Mouse (Mus musculus) limb, embryonic 10.5 days (tissue): ENCODE data around the gene Cbfa2t3. TPM values are rescaled to one million over a fixed set of nuclear protein-coding genes. Genes with fewer than 3 reads are reported as not detected.
"Not testable (repeated sequence)": the region's sequence is repeated elsewhere in the genome, so short reads cannot be mapped to it uniquely, and the experiment has no call there.

ENCODE experiments used
- DNase-seq: peaks from one replicate; pipeline ENCODE4 v3.0.0-alpha.2; 2017; ENCODE audit warnings: low spot score
- H3K27ac ChIP-seq: fragments of 300-500 bp; sonication (generic); 2 replicates; pipeline ENCODE4 v1.5.1; 2016; ENCODE audit warnings: mild to moderate bottlenecking
- H3K27me3 ChIP-seq: fragments of 300-500 bp; sonication (generic); 2 replicates; pipeline ENCODE4 v1.6.1; 2016; ENCODE audit warnings: low read depth, mild to moderate bottlenecking; ENCODE audit not compliant: poor library complexity, severe bottlenecking
- H3K36me3 ChIP-seq: fragments of 300-500 bp; sonication (generic); 2 replicates; pipeline ENCODE4 v1.6.1; 2016; ENCODE audit warnings: mild to moderate bottlenecking, moderate library complexity
- H3K4me1 ChIP-seq: fragments of 300-500 bp; sonication (generic); 2 replicates; pipeline ENCODE4 v1.6.1; 2016
- H3K4me3 ChIP-seq: fragments of 300-500 bp; sonication (generic); 2 replicates; pipeline ENCODE4 v1.5.1; 2016; ENCODE audit warnings: mild to moderate bottlenecking, moderate library complexity
- H3K9me3 ChIP-seq: fragments of 300-500 bp; sonication (generic); replicated peaks from 2 replicates; pipeline ENCODE4 v1.6.1; 2016; ENCODE audit warnings: mild to moderate bottlenecking
- WGBS: fragments of 180-500 bp; shearing (Covaris S2); methylation state at CpG from one replicate; pipeline ENCODE4 v1.1.7; 2016; 5-methylcytosine and 5-hydroxymethylcytosine counted together
- polyA plus RNA-seq: library from polyadenylated mRNA; unstranded; fragments of >200 nt; fragmentation: Nextera tagmentation; extraction: Ambion mirVana; gene quantifications from 2 replicates; pipeline ENCODE4 v1.2.1, GENCODE M21; 2016

Gene Cbfa2t3
- polyA plus RNA-seq, 1 experiment from 2014 or later, result 2.0 TPM

DNA sequence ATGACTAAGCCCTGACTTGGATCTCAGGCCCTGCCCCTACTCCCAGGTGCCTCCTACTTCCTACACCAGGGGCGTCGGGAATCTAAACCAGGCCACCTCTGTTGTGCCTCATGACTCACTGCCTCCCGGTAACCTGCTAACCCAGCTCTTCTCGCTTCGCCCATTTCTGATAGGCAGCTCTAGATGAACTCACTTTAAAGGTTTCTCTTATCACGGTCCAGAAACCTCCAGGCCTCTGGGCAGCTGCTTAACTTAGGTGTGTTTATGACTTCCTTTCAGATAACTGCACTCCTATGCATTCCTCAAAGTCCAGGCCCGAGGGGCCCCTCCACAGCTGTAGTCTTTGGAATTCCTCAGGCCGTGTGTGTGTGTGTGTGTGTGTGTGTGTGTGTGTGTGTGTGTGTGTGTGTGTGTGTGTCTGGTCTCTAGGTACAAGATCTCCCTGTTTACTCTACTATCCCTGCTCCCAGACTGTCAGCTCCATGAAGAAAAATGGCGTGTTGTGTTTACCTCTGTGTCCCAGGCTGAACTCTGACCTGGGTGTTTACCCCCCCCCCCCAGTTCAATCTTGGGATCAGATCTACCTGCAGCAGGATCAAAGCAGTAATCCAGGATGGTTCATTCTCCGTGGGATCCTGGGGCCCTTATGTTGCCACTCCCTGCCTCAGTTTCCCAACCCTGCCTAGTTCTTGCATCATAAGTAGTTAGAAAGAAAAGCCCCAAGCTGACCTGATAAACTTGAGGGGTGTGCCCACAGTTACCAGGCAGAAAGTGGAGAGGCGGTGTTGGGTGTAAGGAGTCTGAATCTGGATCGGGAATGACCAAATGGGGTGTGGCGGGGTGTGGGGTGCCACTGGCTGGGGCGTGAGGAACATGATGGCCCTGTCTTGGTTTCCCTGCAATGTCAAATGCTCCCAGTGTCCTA lies 62.8 kb downstream of the Cbfa2t3 start:
- H3K9me3 ChIP-seq, result no peaks in the 10 kb centered on the region
- no peaks in the 10 kb centered on the region for H3K27me3 ChIP-seq
- no peak for DNase-seq
- H3K4me1 ChIP-seq, result peaks cover 56% of the 10 kb centered on the region
- 45% methylated on average over 14 of the region's 14 CpGs for WGBS
- peaks cover 36% of the 10 kb centered on the region for H3K36me3 ChIP-seq
- peak overlapping the region; percentile 11; the same call in 1 of the 2 replicates for H3K27ac ChIP-seq
- no peak overlapping the region for H3K4me3 ChIP-seq

DNA sequence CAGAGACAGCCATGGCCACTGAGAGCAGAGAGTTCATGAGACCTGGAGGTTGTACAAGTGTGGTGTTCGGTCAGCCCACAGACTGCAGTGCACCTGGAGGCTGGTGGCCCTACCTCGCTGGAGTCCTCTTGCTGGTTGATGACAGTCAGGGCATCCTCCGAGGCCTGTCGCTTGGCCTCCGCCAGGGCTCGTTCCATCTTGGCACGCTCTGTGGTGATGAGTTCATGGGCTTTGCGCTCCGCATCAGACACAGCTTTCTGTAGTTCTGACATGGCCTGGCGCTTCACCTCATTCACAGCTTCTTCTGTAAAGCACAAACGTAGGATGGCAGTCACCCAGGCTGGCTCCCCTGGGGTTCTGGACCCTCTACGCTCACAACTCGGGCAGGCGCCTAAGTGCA lies 65.7 kb downstream of the Cbfa2t3 start:
- 93% methylated on average over 14 of the region's 14 CpGs for WGBS
- H3K4me3 ChIP-seq, result no peak overlapping the region
- peaks cover 32% of the 10 kb centered on the region for H3K36me3 ChIP-seq
- H3K4me1 ChIP-seq, result peaks cover 35% of the 10 kb centered on the region
- H3K27ac ChIP-seq, result no peak overlapping the region
- no peaks in the 10 kb centered on the region for H3K9me3 ChIP-seq
- 0 out of 2 replicates have a peak, but pooled peaks cover 10% of the 10 kb centered on the region for H3K27me3 ChIP-seq
- no peak for DNase-seq

DNA sequence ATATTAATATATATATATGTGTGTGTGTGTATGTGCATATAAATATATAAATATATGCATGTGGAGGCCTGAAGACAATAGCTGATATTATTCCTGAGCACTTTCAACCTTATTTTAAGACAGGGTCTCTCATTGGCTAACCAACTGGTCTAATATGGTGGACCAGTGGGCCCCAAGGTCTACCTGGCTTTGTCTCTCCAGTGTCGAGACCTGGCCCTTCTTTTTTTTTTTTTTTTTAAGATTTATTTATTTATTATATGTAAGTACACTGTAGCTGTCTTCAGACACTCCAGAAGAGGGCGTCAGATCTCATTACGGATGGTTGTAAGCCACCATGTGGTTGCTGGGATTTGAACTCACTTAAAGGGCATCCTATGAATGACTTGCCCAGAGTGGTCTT lies 66.8 kb downstream of the Cbfa2t3 start:
- 0 out of 2 replicates have a peak, but pooled peaks cover 11% of the 10 kb centered on the region for H3K27me3 ChIP-seq
- WGBS, result 91% methylated on average over 3 of the region's 3 CpGs
- peaks cover 28% of the 10 kb centered on the region for H3K4me1 ChIP-seq
- DNase-seq, H3K9me3 ChIP-seq, H3K27ac ChIP-seq, H3K4me3 ChIP-seq: not testable (repeated sequence)
- peaks cover 32% of the 10 kb centered on the region for H3K36me3 ChIP-seq

DNA sequence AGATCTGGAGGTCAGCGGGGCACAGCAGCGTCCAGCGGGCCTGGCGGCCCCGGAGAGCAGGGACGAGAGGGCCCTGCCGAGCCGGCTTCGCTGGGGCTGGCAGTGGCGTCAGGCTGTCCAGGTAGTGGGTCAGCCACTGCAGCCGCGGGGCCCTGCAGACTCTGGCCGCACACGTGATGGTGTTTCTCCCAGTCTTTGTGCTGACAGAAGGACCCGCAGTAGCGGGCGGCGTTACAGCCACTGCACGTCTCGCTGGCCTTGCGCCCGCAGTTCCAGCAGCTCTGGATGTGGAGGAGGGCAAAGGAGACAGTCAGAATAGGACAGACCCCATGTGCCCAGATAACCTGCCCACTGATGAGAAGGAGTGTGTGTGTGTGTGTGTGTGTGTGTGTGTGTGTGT lies 68.2 kb downstream of the Cbfa2t3 start:
- 65% methylated on average over 22 of the region's 22 CpGs for whole genome bisulfite sequencing
- DNase-seq, result no peak
- H3K4me3 ChIP-seq, result peak overlapping the region; percentile 18; the same call in 1 of the 2 replicates
- H3K27ac ChIP-seq, result peak overlapping the region; percentile 59
- H3K36me3 ChIP-seq, result peaks cover 32% of the 10 kb centered on the region
- H3K9me3 ChIP-seq, result no peaks in the 10 kb centered on the region
- 0 out of 2 replicates have a peak, but pooled peaks cover 11% of the 10 kb centered on the region for H3K27me3 ChIP-seq
- H3K4me1 ChIP-seq, result peaks cover 16% of the 10 kb centered on the region

DNA sequence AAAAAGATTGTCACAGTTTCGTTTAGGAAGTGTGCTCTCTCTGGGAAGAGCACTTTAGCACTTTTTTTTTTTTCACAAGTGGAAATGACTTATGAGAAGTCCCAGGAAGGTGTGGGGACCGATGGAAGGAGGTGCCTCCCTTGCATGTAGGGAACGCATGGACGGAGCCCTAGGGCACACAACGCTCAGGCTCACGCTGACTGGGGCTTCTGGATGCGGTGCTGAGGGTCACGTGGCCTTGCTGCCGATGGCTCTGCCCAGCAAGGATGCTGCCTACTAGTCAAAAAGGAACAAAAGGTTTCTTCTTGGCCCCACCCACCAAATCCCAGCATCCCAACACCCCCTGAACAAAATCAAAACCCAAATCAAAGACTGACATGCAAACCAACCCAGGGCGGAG lies 69.5 kb downstream of the Cbfa2t3 start:
- no peaks in the 10 kb centered on the region for H3K9me3 ChIP-seq
- no peak overlapping the region for H3K4me3 ChIP-seq

DNA sequence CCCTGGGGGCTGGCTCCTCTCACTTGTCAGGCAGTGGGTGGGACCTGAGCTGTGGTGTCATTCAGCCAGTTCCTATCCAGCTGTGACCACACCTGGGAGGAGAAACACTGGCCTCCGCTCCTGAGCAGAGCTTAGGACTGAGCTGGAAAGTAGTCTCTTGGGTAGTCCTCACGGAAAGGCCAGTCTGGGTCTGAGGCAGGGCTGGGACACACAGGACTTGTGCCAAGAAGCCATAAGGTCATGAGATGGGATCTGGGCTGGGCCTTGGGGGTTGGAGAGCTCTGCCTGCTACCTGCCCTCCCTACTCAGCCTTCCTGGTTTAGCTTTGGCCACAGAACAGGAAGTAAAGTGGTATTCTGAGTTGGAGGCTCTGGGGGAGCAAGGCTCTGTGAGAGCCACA lies 72.0 kb downstream of the Cbfa2t3 start:
- Histone ChIP-seq H3K36me3 (0 out of 2 replicates have a peak, but pooled peaks cover 3% of the 10 kb centered on the region), H3K27ac (no peak overlapping the region; the same call in 1 of the 2 replicates), H3K9me3 (no peaks in the 10 kb centered on the region), H3K4me3 (no peak overlapping the region), H3K4me1 (peaks cover 36% of the 10 kb centered on the region), H3K27me3 (0 out of 2 replicates have a peak, but pooled peaks cover 11% of the 10 kb centered on the region)
- WGBS, result 74% methylated on average over 2 of the region's 2 CpGs
- DNase-seq, result no peak

More for the DNA sequence above, 69.5 kb downstream of the Cbfa2t3 start:
- no peak for DNase-seq
- 49% methylated on average over 10 of the region's 10 CpGs for WGBS
- Histone ChIP-seq H3K27me3 (0 out of 2 replicates have a peak, but pooled peaks cover 11% of the 10 kb centered on the region), H3K27ac (no peak overlapping the region), H3K36me3 (peaks cover 19% of the 10 kb centered on the region), H3K4me1 (peaks cover 15% of the 10 kb centered on the region)

DNA sequence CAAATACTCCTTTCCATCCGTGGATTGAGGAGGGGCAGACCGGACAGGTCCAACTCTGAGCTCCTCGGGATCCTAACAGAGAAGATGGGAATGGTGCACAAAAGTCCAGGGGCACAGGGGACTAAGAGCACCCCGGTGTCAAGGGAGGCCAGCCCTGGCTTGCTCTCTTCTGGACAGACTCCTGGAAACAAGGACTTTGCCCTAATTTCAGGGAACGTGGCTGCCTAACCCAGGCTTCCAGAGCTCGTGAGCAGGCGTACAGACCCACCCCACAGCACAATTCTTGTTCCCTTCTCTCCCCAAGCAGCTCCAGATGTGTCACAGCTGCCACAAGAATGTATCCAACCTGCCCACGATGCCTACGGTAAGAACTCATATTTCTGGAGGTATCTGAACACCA lies 73.1 kb downstream of the Cbfa2t3 start:
- Histone ChIP-seq H3K36me3 (0 out of 2 replicates have a peak, but pooled peaks cover 3% of the 10 kb centered on the region), H3K27ac (0 out of 2 replicates have a peak overlapping the region, but pooled peaks have one; percentile 19), H3K27me3 (0 out of 2 replicates have a peak, but pooled peaks cover 11% of the 10 kb centered on the region), H3K9me3 (no peaks in the 10 kb centered on the region), H3K4me3 (no peak overlapping the region), H3K4me1 (peaks cover 46% of the 10 kb centered on the region)
- 87% methylated on average over 9 of the region's 9 CpGs for WGBS
- DNase-seq, result no peak

DNA sequence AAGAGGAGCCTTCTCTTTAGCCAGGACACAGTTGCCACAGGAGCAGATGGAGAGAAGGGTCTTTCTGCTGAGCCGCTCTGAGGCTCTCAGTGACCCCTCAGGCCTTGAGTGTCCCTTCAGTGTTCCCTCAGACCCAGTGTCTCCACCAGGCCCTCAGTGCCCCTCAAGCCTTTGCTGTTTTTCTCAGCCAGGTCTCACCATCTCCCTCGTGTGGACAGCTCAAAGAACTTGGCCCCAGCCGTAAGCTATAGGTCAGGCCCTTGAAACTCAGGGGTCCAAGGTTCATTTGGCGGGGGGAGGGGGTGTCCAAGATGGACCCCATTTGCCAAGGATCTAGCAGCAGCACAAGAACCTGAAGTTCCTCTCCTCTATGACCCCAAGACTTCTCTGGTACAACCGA lies 74.3 kb downstream of the Cbfa2t3 start:
- H3K27me3 ChIP-seq, result 0 out of 2 replicates have a peak, but pooled peaks cover 4% of the 10 kb centered on the region
- H3K4me1 ChIP-seq, result peaks cover 50% of the 10 kb centered on the region
- WGBS, result 71% methylated on average over 5 of the region's 5 CpGs
- no peak overlapping the region for H3K4me3 ChIP-seq
- no peaks in the 10 kb centered on the region for H3K9me3 ChIP-seq
- H3K27ac ChIP-seq, result peak overlapping the region; percentile 57
- no peak for DNase-seq
- no peaks in the 10 kb centered on the region for H3K36me3 ChIP-seq

DNA sequence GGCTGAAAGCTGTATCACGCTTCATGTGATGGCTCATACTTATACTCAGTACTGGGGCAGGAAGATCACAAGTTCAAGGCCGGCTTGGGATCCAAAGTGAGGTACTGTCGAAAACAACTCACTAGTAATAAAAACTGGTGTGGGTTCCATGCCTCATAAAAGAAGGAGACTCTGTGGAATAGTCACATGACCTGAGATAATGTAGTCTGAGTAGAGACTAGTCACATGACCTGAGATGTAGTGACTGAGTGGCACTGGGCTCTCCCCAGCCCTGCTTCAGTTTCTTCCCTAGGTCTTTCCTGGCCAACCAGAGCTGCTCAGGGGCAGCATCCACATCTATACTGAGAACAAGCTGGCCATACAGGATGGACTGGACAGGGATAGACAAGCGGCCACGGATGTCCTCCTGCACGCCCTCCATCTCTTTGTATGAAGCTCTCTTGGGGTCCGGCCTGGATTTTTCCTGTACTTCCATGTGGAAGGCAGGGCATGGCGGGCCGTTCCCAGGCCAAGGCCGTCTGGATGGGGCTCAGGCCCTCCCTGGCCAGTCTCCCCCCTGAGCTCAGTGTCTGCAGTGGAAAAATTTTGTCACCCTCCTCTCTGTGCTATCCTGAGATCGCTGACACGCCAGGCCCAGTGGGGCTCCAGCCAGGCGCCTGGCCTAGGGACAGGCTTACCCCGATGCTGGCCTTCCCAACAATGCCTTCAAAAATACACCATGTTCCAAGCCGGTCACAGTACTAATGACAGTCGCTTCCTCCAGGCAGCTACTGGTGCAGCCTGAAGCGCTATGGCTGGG lies 74.9 kb downstream of the Cbfa2t3 start:
- 0 out of 2 replicates have a peak, but pooled peaks cover 4% of the 10 kb centered on the region for H3K27me3 ChIP-seq
- H3K9me3 ChIP-seq, result no peaks in the 10 kb centered on the region
- no peak for DNase-seq
- WGBS, result 91% methylated on average over 17 of the region's 17 CpGs
- H3K36me3 ChIP-seq, result no peaks in the 10 kb centered on the region
- peak overlapping the region; percentile 57 for H3K27ac ChIP-seq
- H3K4me3 ChIP-seq, result no peak overlapping the region
- peaks cover 56% of the 10 kb centered on the region for H3K4me1 ChIP-seq

DNA sequence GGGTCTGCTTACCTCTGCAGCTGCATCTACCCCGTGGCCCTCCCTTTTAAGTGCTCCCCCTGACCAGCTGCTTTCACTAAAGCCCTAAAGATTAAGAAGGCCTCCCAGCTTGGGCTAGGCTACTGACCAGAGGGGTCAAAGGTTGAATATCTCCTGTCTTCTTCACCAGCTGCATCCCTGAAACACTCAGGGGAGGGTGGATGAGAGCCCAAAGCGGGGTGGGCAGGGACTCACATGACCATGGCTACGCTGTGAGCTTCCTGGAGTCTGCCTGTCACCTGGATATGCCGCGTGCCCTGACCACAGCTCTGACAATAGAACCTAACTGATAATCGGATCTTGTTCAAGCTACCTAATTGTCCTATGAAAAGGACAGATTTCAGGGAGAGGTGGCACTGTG lies 76.2 kb downstream of the Cbfa2t3 start, which contains the start of gene Pabpn1l:
Gene Pabpn1l, minus strand, starts transcription at position 13 of the 400 bp plus-strand sequence.
- peaks cover 67% of the 10 kb centered on the region for H3K4me1 ChIP-seq
- no peaks in the 10 kb centered on the region for H3K27me3 ChIP-seq
- WGBS, result 58% methylated on average over 6 of the region's 6 CpGs
- H3K27ac ChIP-seq, result peak within 1 kb of the TSS; percentile 21; the same call in 1 of the 2 replicates
- no peak for DNase-seq
- H3K36me3 ChIP-seq, result no peaks in the 10 kb centered on the region
- H3K9me3 ChIP-seq, result no peaks in the 10 kb centered on the region
- H3K4me3 ChIP-seq, result no peak within 1 kb of the TSS

DNA sequence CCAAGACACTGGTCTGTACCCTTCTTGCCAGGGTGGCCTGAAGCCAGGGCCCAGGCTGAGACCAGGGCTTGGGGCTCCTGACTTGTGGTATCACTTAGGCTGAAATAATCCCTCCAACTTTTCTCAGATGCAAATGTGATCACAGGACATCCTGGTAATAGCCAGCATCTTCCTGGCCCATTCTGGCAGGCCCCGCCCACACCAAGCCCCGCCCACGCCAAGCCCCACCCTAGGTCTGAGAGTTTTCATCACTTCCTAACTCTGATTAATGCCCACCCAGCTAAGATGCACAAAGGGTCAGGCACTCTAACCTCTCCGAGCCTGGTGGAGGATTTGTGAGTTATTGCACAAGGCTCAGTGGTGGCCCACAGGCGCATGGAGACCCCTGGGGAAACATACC lies 78.5 kb downstream of the Cbfa2t3 start:
- WGBS, result 24% methylated on average over 5 of the region's 5 CpGs
- H3K27ac ChIP-seq, result peak overlapping the region; percentile 78
- DNase-seq, result no peak
- H3K4me3 ChIP-seq, result no peak overlapping the region
- no peaks in the 10 kb centered on the region for H3K27me3 ChIP-seq
- H3K9me3 ChIP-seq, result no peaks in the 10 kb centered on the region
- H3K36me3 ChIP-seq, result 0 out of 2 replicates have a peak, but pooled peaks cover 2% of the 10 kb centered on the region
- peaks cover 78% of the 10 kb centered on the region for H3K4me1 ChIP-seq

DNA sequence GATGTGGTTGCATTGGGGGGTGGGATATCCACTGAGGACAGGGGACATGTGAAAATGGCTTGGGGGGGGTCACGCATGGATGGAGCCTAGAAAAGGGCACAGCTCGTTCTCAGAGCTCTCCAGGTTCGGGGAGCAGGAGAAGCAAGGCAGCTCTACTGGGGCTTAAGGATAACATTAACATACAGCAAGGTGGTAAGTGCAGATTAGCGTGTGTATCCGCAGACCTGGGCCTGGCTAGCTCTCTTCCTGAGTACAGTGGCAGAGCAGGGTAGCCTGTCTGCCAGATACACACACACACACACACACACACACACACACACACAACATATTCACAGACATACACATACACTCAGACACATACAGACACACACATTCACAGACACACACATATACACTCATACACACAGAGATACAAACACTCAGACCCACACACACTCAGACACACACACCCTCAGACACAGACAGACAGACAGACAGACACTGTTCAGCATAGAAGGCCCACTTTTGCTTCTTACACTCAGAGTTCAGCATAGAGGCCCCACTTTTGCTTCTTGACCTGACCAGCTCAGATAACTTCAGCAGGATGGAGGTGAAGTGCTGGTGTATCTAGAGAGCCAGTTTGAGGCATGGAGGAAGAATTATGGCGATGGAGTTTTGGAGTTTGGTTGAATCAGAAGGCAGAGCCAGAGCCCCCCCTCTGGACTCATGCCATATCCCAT lies 80.1 kb downstream of the Cbfa2t3 start:
- H3K36me3 ChIP-seq, result peaks cover 14% of the 10 kb centered on the region
- H3K4me1 ChIP-seq, result peaks cover 68% of the 10 kb centered on the region
- DNase-seq, result no peak
- H3K9me3 ChIP-seq, result no peaks in the 10 kb centered on the region
- H3K27me3 ChIP-seq, result no peaks in the 10 kb centered on the region
- peak overlapping the region; percentile 34; the same call in 1 of the 2 replicates for H3K27ac ChIP-seq
- no peak overlapping the region for H3K4me3 ChIP-seq
- 85% methylated on average over 6 of the region's 6 CpGs for WGBS
